Mouse (Mus musculus): ENCODE data around the gene Rdh9. TPM values are rescaled to one million over a fixed set of nuclear protein-coding genes. Genes with fewer than 3 reads are reported as not detected.

Gene Rdh9
- not detected for total RNA-seq (2021)
- long read RNA-seq, experiment 1, result 0 reads
- long read RNA-seq, experiment 2, partial matches to known transcripts, result 0 of 1 reads
- long read RNA-seq, experiment 2, other reads (novel, unspliced or antisense), result 1 of 1 reads

GRCm38 (mm10) chr10:127776011-127776410, at the start of gene Rdh9:
TSS of gene Rdh9 (plus strand) at chr10:127776386.
- no peak for DNase-seq (ENCODE audit: low spot score)

DNA sequence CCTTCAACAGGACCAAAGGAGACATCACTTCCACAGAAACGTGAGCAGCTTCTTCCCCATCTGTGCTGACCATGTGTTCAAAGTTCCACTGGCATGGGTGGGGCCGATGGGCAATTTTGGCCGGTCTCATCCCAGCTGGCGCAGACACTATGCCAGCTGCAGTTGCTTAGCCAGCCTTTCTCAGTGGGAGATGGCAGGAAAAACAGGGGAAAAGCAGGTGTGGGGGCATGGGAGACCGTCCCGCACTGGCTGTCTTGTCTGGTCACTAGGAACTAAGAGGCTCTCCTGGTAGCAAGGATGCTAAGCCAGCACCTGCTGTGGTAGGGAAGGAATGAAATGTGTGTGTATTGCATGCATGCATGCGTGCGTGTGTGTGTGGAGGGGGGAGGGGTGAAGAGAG, 47.7 kb upstream of the Rdh9 start:
- DNase-seq (ENCODE audit: low spot score), result no peak

DNA sequence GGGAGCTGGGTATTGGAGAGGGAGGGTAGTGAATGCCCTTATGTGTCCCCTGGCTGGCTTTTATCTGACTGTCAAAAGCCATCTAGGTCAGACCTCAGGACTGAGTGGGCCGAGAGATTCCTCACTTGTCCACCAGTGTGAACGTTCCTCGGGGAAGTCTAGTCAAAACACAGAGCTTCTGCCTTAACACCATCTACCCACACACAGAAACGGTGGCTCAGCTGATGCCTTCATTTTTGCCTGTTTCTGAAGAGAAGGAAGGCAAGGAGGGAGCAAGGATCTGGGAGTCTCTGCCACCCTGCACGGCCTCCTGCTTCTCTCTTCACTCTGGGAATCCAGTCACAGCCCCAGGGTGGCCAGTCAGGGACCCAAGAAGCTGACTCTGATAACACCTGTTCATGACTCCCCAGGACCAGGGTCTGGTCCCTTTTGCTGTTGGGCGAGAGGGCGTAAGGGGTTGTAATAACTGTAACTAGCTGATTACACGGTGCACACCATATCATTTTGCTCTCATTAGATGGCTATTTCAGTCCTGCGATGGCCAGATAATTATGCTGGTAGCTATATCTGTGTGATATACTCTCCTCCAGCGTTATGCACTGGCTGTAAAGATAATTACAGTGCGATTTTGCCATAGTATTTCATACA, 45.8 kb upstream of the Rdh9 start:
- no peak for DNase-seq (ENCODE audit: low spot score)

- DNase-seq (ENCODE audit: low spot score), result no peak
Observed at GRCm38 (mm10) chr10:127730933-127731310, 45.3 kb upstream of the Rdh9 start.

- no peak for DNase-seq (ENCODE audit: low spot score)
Observed at GRCm38 (mm10) chr10:127731397-127731796, 44.8 kb upstream of the Rdh9 start.

DNA sequence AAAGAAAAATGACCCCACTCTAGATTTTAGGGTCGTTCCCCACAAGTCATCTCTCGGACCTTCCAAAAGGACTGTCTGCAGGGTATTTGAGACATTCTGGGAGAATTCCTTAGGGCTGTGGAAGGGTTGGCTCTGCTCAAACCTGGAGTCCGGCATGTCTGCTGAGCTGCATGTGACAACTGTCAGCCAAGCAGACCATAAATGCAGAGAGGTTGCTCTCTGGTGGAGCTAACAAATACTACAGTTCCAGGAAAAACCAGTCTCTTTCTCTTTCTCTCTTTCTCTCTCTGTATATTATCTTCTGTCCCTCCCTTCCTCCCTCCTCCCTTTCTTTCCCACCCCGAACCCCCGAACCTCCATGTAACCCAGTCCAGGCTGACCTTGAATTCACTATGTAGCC, 41.8 kb upstream of the Rdh9 start:
- no peak for DNase-seq (ENCODE audit: low spot score)

DNA sequence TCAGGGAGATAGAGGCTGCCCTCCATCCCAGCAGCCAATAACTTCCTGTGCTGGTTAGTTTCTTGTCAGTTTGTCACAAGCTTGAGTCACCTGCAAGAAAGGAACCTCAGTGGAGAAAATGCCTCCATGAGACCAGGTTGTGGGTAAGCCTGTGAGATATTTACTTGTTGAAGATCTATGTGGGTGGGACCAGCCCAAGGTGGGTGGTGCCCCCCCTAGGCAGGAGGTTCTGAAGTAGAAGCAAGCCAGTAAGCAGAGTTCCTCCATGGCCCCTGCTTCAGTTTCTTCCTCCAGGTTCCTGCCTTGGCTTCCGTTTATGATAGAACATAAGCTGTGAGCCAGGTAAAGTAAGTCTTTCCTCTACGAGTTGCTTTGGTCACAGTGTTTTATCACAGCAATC, 39.9 kb upstream of the Rdh9 start:
- no peak for DNase-seq (ENCODE audit: low spot score)

DNA sequence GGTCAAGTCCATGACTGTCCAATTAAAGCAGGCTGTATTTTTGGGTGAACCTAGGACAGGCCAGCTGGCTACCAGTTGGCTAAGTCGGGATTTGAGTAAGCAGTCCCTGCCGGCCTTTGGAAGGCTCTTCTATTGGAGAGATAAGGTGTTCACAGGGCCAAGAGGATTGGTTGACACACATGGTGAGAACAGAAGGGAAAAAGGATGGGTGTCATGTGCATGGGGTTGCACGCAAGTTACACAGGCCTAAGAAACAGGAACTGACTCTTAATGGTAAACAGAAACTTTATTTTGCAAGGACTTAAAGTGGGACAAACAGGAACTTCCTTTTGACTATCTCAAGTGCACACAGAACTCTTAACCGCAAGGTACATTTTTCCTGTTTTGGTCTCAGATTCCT, 39.3 kb upstream of the Rdh9 start:
- DNase-seq (ENCODE audit: low spot score), result no peak

- DNase-seq (ENCODE audit: low spot score), result no peak
Observed at GRCm38 (mm10) chr10:127737552-127737951, 38.6 kb upstream of the Rdh9 start.

GRCm38 (mm10) chr10:127738151-127738882, 37.9 kb upstream of the Rdh9 start:
- peak; percentile 41 for DNase-seq (ENCODE audit: low spot score)

DNA sequence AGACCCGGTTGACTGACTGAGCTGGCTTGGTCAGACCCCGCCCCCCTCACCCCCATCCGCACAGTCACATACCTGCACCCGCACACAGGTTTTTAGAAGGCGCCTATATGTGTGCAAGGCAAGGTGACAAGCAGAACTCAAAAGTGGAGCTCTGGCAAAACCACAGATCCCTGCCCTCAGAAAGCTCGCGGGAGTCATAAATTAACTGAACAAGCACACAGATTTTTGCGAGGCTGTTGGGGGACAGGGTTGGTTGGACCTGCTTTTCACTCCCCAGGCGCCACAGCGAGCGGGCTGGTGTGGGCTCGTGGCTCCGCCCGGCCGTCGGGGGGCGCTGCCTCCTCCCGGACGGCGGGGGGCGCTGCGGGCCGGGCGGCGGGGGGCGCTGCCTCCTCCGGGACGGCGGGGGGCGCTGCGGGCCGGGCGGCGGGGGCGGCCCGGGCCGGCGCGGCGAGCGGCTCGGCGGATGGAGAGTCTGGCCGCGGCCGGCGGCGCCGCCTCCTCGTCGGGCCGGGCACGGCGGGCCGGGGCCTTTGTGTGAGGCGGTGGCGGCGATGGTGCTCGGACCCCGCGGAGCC, 37.0 kb upstream of the Rdh9 start, which contains the start of gene Zbtb39:
TSS of gene Zbtb39 (plus strand) at position 456 of the 578 bp plus-strand sequence.
- peak; percentile 69 for DNase-seq (ENCODE audit: low spot score)

GRCm38 (mm10) chr10:127739661-127740161, 36.5 kb upstream of the Rdh9 start:
- no peak for DNase-seq (ENCODE audit: low spot score)

DNA sequence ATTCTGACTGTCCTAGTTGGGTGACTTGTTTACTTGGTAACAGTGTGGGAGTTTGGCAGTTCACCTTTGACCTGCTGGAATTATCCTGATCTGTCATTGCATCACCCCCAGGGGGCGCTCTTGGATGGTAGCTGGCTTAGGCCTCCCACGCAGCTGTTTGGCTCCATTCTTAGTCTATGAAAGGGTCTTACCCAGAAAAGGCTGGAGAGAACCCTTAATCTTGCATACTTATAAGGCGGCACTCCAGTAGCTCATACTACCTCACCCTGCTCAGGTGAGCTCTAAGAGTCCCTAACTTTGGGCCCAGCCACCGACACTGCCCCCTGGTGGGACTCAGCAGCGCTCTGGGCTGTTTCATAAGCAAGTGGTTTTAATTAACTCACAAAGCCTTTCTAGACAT, 31.5 kb upstream of the Rdh9 start:
- DNase-seq (ENCODE audit: low spot score), result no peak

DNA sequence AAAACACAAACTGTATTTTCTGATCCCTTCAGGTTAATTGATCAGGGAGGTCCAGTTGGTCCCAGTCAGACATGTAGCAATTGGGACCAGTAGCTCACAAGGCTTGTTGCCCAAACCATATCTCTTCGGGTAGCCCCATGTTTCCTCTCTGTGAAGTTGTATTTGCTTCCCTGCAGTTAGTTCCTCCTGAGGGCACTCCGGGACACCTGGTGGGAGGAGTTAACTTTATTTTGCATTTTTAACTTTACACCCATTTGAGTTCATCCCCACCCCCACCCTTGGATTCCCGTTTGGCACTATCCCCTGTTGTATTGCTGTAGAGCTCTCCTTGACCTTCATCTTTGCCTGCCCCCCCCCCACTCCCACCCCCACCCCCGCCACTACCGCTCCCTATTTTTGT, 30.3 kb upstream of the Rdh9 start:
- no peak for DNase-seq (ENCODE audit: low spot score)

- DNase-seq (ENCODE audit: low spot score), result no peak
Observed at GRCm38 (mm10) chr10:127747254-127747653, 28.9 kb upstream of the Rdh9 start.

DNA sequence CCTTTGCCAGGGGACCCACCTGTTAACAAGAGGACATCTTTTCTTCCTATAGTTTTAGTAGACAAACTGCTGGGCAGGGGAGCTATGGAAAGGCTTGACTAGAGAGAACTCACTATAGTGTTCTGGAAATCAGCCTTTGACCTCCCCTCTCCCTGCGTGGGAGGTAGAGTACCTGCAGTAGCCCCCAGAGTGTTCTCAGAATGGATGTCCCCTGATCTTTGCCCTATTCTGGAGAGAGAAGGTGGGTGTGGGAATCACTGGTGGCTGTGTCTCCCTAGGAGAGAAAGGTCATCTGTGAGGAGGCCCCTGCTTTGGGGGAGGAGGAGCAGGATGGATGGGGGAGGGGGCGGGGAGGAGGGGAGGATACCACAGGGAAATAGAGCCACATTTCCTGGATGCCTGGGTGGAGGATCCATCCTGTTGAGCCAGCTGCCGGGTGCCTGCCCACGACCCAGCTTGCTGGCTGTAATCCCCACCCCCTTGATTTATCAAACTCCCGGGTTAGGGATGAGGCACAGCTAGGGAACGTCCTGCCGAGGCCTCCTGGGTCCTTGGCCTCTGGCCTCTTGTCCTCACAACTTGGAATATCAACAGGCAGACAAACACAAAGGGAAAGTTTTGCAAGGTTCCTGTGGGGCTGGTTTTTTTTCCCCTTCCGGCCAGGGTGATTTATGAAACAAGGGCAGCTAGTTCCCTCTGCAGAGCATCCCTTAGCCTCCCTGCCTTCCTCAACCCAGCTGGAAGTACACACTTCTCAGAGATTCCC, 27.2 kb upstream of the Rdh9 start:
- peak; percentile 24 for DNase-seq (ENCODE audit: low spot score)

DNA sequence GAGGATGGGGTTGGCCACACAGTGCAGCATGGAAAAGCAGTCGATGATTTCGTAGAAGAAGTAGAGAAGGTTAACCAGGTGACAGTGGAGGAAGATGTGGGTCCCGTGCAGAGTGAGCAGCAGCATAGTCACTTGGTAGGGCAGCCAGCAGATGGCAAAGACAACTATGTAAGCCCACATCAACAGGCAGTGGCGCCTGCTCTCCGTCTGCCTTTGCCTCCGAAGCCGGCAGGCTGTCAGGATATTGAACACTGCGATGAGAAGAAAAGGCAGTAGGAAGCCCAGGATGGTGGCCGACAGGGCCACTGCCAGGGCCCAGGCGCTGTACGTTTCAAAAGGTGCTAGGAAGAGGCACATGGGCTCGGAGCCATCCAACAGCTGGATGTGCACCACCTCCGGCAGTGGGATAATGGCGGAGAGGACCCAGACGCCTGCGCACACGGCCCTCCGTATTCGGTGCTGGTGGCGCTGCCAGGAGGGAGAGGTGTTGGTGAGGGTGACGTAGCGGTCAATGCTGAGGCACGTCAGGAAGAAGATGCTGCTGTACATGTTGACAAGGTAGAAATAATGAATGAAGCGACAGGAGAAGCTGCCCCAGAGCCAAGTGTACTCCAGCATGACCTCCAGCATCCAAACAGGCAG, 25.9 kb upstream of the Rdh9 start:
- DNase-seq (ENCODE audit: low spot score), result no peak

GRCm38 (mm10) chr10:127751548-127751947, 24.6 kb upstream of the Rdh9 start, which contains the start of gene Gpr182:
TSS of gene Gpr182 (minus strand) at chr10:127751732.
- DNase-seq (ENCODE audit: low spot score), result no peak

DNA sequence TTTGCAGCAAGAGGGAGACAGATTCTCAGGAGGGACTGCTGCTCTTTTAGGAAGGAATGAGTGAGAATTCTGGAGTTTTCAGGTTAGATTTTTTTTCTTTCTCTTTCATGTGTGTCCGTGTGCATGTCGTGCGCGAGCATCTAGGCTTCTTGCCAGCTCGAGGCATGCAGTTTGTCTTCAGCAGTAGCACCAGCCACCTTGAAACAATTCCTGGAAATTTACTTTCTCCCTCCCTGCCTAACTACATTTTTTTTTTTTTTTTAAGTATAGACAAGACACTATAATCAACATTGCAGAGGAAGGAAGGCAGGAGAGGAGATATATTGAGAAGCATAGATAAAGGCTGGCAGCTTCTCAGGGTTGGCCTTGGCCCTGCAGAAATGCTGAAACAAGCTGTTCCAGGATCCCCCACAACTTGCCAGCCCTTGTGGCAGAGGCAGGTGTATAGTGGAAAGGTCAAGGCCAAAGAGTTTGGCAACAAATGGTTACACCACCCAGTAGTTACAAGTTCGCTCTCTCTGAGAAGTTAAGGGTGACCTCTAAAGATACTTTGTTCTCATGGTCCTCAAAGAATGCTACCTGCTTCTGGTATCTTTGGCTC, 21.5 kb upstream of the Rdh9 start:
- DNase-seq (ENCODE audit: low spot score), result no peak

DNA sequence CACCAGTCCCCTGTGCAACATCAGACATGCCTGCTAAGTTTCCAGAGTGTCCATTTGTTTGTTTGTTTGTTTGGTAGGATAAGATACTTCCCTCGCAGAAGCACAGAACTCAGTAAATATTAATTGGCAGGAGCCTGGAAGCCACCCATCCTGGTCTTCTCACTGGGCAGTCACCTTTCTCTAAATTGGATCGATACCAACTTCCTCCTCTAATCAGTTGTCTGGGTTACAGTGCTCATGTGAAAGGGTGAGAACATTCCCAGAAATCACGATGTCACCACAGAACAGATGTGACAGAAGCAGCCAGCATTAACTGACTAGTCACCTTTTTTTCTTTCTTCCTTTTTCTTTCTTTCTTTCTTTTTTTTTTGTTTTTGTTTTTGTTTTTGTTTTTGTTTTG, 20.9 kb upstream of the Rdh9 start:
- no peak for DNase-seq (ENCODE audit: low spot score)
